8 mouse cellular contexts compared by ENCODE assay signal in the genomic region with DNA sequence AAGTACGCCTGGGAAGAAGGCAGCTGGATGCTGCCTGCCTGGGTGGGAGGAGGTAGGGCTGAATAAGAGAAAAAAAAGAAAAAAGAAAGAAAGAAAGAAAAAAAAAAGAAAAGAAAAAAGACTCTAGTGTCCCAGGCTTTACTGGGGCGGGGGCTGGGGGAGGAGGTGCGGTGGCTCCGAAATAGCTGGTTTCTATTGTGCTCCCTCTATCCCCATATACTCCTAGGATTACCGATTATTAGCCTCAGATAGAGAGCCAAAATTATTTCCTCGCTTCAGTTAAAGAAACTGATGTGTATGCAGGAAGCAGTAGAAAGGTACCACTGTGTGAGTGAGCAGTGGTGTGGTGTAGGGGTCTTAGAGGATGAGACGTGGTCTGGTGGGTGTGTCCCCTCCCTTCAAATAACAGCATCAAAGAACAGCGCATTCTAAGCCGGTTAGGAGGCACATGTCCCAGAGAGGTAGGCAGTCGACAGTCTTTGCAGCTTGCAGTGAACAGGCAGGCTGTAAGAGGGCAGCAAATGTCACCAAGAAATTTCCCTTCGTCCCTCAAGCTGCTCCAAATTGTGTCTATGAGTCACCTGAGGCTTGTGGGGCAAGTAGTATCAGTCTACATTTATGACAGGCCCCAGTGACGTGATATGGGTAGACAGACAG. TPM values are rescaled to one million over a fixed set of nuclear protein-coding genes. Genes with fewer than 3 reads are reported as not detected.
A peak's percentile ranks its signal among the peaks of the same experiment; 100 is the strongest.
DNase-seq lines count a peak whose midpoint lies in the region; ATAC-seq lines count a peak whose summit lies in the region.
"Had no signal": no experiment of that assay in that cellular context is flagged by ENCODE, and none has a peak within 500 bp of the region (broad histone marks: within the 10 kb centered on the region; RNA-seq: fewer than 3 reads in every experiment).

No protein-coding gene starts in this region.

- H3K27me3 ChIP-seq in lung, embryonic 16.5 days (ENCODE audit: control insufficient read depth, insufficient read depth, low read depth, low read length) = no peaks in the 10 kb centered on the region; the same call in 1 of the 2 replicates
- H3K27me3 ChIP-seq in embryonic facial prominence, embryonic 10.5 days (replicated peaks; ENCODE audit: low read depth, poor library complexity, severe bottlenecking) = peaks cover 62% of the 10 kb centered on the region
- H3K27me3 ChIP-seq in limb, embryonic 12.5 days = no peaks in the 10 kb centered on the region
- H3K27me3 ChIP-seq in splenic B cell, adult 2 months (ENCODE audit: control insufficient read depth, insufficient read depth, low read length, poor library complexity, severe bottlenecking) = no peaks in the 10 kb centered on the region; the same call in 1 of the 2 replicates

- peaks cover 9% of the 10 kb centered on the region for H3K4me1 ChIP-seq in lung, embryonic 16.5 days (replicated peaks; ENCODE audit: control insufficient read depth, insufficient read depth, low read length)
- peaks cover 34% of the 10 kb centered on the region for H3K4me1 ChIP-seq in embryonic facial prominence, embryonic 10.5 days
- H3K4me1 ChIP-seq in limb, embryonic 12.5 days (replicated peaks) = peaks cover 21% of the 10 kb centered on the region

- peak overlapping the region; percentile 86 for H3K4me2 ChIP-seq in lung, embryonic 16.5 days (ENCODE audit: low read depth, low read length)
- peak overlapping the region; percentile 90 for H3K4me2 ChIP-seq in limb, embryonic 12.5 days

- DNase-seq in lung, postnatal 25 days (ENCODE audit: low spot score) = no peak
- no peak for DNase-seq in embryonic facial prominence, embryonic 10.5 days (ENCODE audit: low spot score)
- DNase-seq in splenic B cell, adult 2 months (ENCODE audit: low read depth, low spot score) = peak; percentile 3
- no peak for DNase-seq in gastrocnemius, adult 8-10 months (ENCODE audit: low spot score in 2 of 2)
- DNase-seq in layer of hippocampus, adult 18-20 months (ENCODE audit: low spot score in 2 of 2) = no peak

- H3K36me3 ChIP-seq in lung, embryonic 16.5 days (ENCODE audit: control insufficient read depth, insufficient read depth, low read length) = no peaks in the 10 kb centered on the region
- peaks cover 10% of the 10 kb centered on the region for H3K36me3 ChIP-seq in embryonic facial prominence, embryonic 10.5 days (replicated peaks)
- peaks cover 11% of the 10 kb centered on the region for H3K36me3 ChIP-seq in limb, embryonic 12.5 days
- no peaks in the 10 kb centered on the region; the same call in 1 of the 2 replicates for H3K36me3 ChIP-seq in splenic B cell, adult 2 months (ENCODE audit: control insufficient read depth, insufficient read depth, low read length, poor library complexity, severe bottlenecking)

- no peak; the same call in 1 of the 2 replicates for ATAC-seq in lung, embryonic 16.5 days (ENCODE audit: low read depth)
- no peak for ATAC-seq in limb, embryonic 12.5 days (ENCODE audit: insufficient number of reproducible peaks, insufficient read depth, low FRiP score, low TSS enrichment, low read depth)

- H3K4me3 ChIP-seq in lung, embryonic 16.5 days (ENCODE audit: low read length) = peak overlapping the region; percentile 68
- peak overlapping the region; percentile 76 for H3K4me3 ChIP-seq in embryonic facial prominence, embryonic 10.5 days
- H3K4me3 ChIP-seq in limb, embryonic 12.5 days (replicated peaks) = peak overlapping the region; percentile 60

- 7% methylated on average over 12 of the region's 12 CpGs for WGBS in lung, embryonic 16.5 days
- WGBS in embryonic facial prominence, embryonic 10.5 days = 6% methylated on average over 12 of the region's 12 CpGs
- 4% methylated on average over 12 of the region's 12 CpGs for WGBS in limb, embryonic 12.5 days

- H3K27ac ChIP-seq in lung, embryonic 16.5 days (ENCODE audit: low read length) = no peak overlapping the region; the same call in 1 of the 2 replicates
- H3K27ac ChIP-seq in embryonic facial prominence, embryonic 10.5 days (replicated peaks) = peak overlapping the region; percentile 87
- peak overlapping the region; percentile 66 for H3K27ac ChIP-seq in limb, embryonic 12.5 days

- no peaks in the 10 kb centered on the region for H3K9me3 ChIP-seq in lung, embryonic 16.5 days (ENCODE audit: control insufficient read depth, low read length)
- no peaks in the 10 kb centered on the region for H3K9me3 ChIP-seq in embryonic facial prominence, embryonic 10.5 days
- H3K9me3 ChIP-seq in limb, embryonic 12.5 days = no peaks in the 10 kb centered on the region

- peak overlapping the region; percentile 72; the same call in 1 of the 2 replicates for H3K9ac ChIP-seq in lung, embryonic 16.5 days (ENCODE audit: low read length)
- peak overlapping the region; percentile 74 for H3K9ac ChIP-seq in limb, embryonic 12.5 days (replicated peaks)

RNA-seq across cellular contexts. Expression of gene Mpp3, which starts 0.8 kb away (rescaled TPM):
- polyA plus RNA-seq in lung, embryonic 16.5 days (2015; fragmentation: Nextera tagmentation; extraction: Ambion mirVana) = 3.7 and 4.1 TPM in 2 replicates
- 8.2 and 10.3 TPM in 2 replicates for polyA plus RNA-seq in embryonic facial prominence, embryonic 10.5 days (2016; fragmentation: Nextera tagmentation; extraction: Ambion mirVana)
- polyA plus RNA-seq in limb, embryonic 12.5 days (2016; fragmentation: Nextera tagmentation; extraction: Ambion mirVana) = 13.7 and 16.3 TPM in 2 replicates
- 10 to 100 TPM; 12.9 to 17.9 (median 15.7) TPM for total RNA-seq in gastrocnemius, adult 8-10 months (2022)
- total RNA-seq in layer of hippocampus, adult 18-20 months (2021) = 10 to 100 TPM; 85.5 to 88.9 TPM
- polyA plus RNA-seq: erythroblast, embryonic 14.5 days had no signal

RNA-seq across cellular contexts. Expression of gene Cd300lg, which starts 13.8 kb away (rescaled TPM):
- polyA plus RNA-seq in lung, embryonic 16.5 days (2015; fragmentation: Nextera tagmentation; extraction: Ambion mirVana) = 0.74 and 1.1 TPM in 2 replicates
- polyA plus RNA-seq in embryonic facial prominence, embryonic 10.5 days (2016; fragmentation: Nextera tagmentation; extraction: Ambion mirVana) = 0.28 and 0.51 TPM in 2 replicates
- polyA plus RNA-seq in limb, embryonic 12.5 days (2016; fragmentation: Nextera tagmentation; extraction: Ambion mirVana) = 0.40 and 0.70 TPM in 2 replicates
- 10 to 100 TPM; 12.9 to 17.6 (median 15.0) TPM for total RNA-seq in gastrocnemius, adult 8-10 months (2022)
- total RNA-seq in layer of hippocampus, adult 18-20 months (2021) = not detected
- polyA plus RNA-seq: erythroblast, embryonic 14.5 days had no signal

RNA-seq across cellular contexts. Expression of gene Dusp3, which starts 40.7 kb away (rescaled TPM):
- 21.7 and 23.8 TPM in 2 replicates for polyA plus RNA-seq in lung, embryonic 16.5 days (2015; fragmentation: Nextera tagmentation; extraction: Ambion mirVana)
- 11.0 and 11.7 TPM in 2 replicates for polyA plus RNA-seq in embryonic facial prominence, embryonic 10.5 days (2016; fragmentation: Nextera tagmentation; extraction: Ambion mirVana)
- polyA plus RNA-seq in limb, embryonic 12.5 days (2016; fragmentation: Nextera tagmentation; extraction: Ambion mirVana) = 11.2 and 11.6 TPM in 2 replicates
- total RNA-seq in gastrocnemius, adult 8-10 months (2022) = 100 to 1,000 TPM; 134 to 209 (median 172) TPM
- total RNA-seq in layer of hippocampus, adult 18-20 months (2021) = 100 to 1,000 TPM; 158 TPM

RNA-seq across cellular contexts. Expression of gene Cfap97d1, which starts 43.4 kb away (rescaled TPM):
- polyA plus RNA-seq in lung, embryonic 16.5 days (2015; fragmentation: Nextera tagmentation; extraction: Ambion mirVana) = not detected in 2 replicates
- polyA plus RNA-seq in embryonic facial prominence, embryonic 10.5 days (2016; fragmentation: Nextera tagmentation; extraction: Ambion mirVana) = not detected in 2 replicates
- not detected in 2 replicates for polyA plus RNA-seq in limb, embryonic 12.5 days (2016; fragmentation: Nextera tagmentation; extraction: Ambion mirVana)
- total RNA-seq in gastrocnemius, adult 8-10 months (2022) = not detected
- not detected for total RNA-seq in layer of hippocampus, adult 18-20 months (2021)
- polyA plus RNA-seq: erythroblast, embryonic 14.5 days had no signal
